Comparison of ENCODE assay signal across 8 mouse cellular contexts in the genomic region with DNA sequence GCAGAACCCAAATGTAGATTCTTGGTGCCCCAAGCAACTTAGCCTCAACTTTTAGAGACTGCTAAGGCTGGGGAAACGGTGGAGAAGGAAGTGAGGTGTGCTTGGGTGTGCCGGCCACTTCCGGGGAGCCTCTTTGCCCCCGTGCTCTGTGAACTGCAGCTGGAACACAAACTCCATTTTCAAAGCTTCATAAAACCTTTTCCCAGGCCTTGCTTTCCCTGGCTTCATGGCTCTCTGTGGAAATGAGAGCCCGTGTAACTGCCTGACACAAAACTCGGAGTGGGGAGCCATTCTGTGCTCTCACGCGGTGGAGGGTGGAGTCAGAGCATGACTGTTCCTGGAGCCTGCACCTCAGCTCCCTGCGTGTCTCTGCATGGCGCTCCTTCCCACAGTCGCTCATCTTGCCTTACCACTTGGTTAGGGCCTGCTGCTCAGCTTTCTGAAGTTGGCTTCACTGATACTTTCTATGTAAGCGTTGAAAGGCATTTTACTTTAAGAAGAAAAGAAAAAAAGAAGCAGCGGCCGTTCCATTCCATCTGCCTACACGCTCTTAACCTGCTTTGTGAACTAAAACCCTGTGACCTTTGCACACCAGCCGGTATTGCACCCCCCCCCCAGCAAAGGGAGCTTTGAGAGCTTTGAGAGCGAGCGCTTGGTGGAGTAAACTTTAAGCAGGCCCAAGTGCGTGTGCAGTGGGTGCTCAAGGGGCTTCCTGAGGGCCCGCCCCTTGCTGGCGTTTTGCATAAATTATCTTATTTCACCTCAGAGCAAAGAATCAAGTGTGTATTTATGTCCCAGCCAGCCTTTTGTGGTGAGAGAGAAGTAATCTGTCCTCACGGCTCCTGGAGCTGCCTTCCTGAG. TPM values are rescaled to one million over a fixed set of nuclear protein-coding genes. Genes with fewer than 3 reads are reported as not detected.
A peak's percentile ranks its signal among the peaks of the same experiment; 100 is the strongest.
DNase-seq lines count a peak whose midpoint lies in the region; ATAC-seq and TF ChIP-seq lines count a peak whose summit lies in the region.

No protein-coding gene starts in this region.

- DNase-seq in retina, postnatal 1 day = peak; percentile 40
- no peak for DNase-seq in retina, embryonic 14.5 days (ENCODE audit: low spot score)
- DNase-seq in kidney, postnatal 10 days = peak; percentile 48
- peak; percentile 84 for DNase-seq in naive thymus-derived CD4-positive, alpha-beta T cell, adult 2 months (ENCODE audit: low read depth)
- DNase-seq in cerebellum, adult 2 months = no peak
- DNase-seq in right cerebral cortex, postnatal 10 days (ENCODE audit: low spot score in 2 of 2) = no peak
- DNase-seq in adrenal gland, postnatal 36 days = no peak

- H3K4me3 ChIP-seq in embryonic facial prominence, embryonic 15.5 days (replicated peaks) = no peak overlapping the region
- no peak overlapping the region for H3K4me3 ChIP-seq in cerebellum, adult 2 months (replicated peaks; ENCODE audit: insufficient read depth, low read depth, low read length)

- no peak overlapping the region for H3K9ac ChIP-seq in embryonic facial prominence, embryonic 15.5 days

- peaks cover 42% of the 10 kb centered on the region for H3K4me1 ChIP-seq in embryonic facial prominence, embryonic 15.5 days
- peaks cover 29% of the 10 kb centered on the region for H3K4me1 ChIP-seq in cerebellum, adult 2 months (ENCODE audit: control insufficient read depth, insufficient read depth, low read length)

- 51% methylated on average over 22 of the region's 22 CpGs for WGBS in embryonic facial prominence, embryonic 15.5 days
- 62% methylated on average over 22 of the region's 22 CpGs for WGBS in cerebellum, adult 2 months

- H3K4me2 ChIP-seq in embryonic facial prominence, embryonic 15.5 days (replicated peaks) = peak overlapping the region; percentile 22

- peak overlapping the region; percentile 78 for H3K27ac ChIP-seq in embryonic facial prominence, embryonic 15.5 days (replicated peaks)
- no peak overlapping the region for H3K27ac ChIP-seq in cerebellum, adult 2 months (ENCODE audit: insufficient read depth, low read length)

- H3K27me3 ChIP-seq in embryonic facial prominence, embryonic 15.5 days = no peaks in the 10 kb centered on the region
- H3K27me3 ChIP-seq in cerebellum, adult 2 months (ENCODE audit: control insufficient read depth, insufficient read depth, low read length) = no peaks in the 10 kb centered on the region

- H3K9me3 ChIP-seq in embryonic facial prominence, embryonic 15.5 days (replicated peaks) = no peaks in the 10 kb centered on the region

- no peak for TF ChIP-seq CTCF in cerebellum, adult 2 months (IDR thresholded peaks at IDR 0.05; ENCODE audit: borderline replicate concordance, insufficient read depth, low read depth, low read length)

- TF ChIP-seq POLR2A in cerebellum, adult 2 months (IDR thresholded peaks at IDR 0.05; ENCODE audit: borderline replicate concordance, insufficient read depth, low read length) = no peak

- peaks cover 19% of the 10 kb centered on the region for H3K36me3 ChIP-seq in embryonic facial prominence, embryonic 15.5 days

- no peak for ATAC-seq in embryonic facial prominence, embryonic 15.5 days (ENCODE audit: insufficient number of reproducible peaks, low FRiP score, low TSS enrichment, low read depth)

RNA-seq across cellular contexts. Expression of gene Srebf2, which starts 19.5 kb away (rescaled TPM):
- 159 and 162 TPM in 2 replicates for polyA plus RNA-seq in embryonic facial prominence, embryonic 15.5 days (2015; fragmentation: Nextera tagmentation; extraction: Ambion mirVana)
- 104 and 105 TPM in 2 replicates for polyA plus RNA-seq in cerebellum, adult 2 months (2012; rRNA removed)
- total RNA-seq in adrenal gland, postnatal 36 days (2021) = 100 to 1,000 TPM in 1 of 2 experiments, 10 to 100 TPM in 1; 80.3 to 113 TPM

RNA-seq across cellular contexts. Expression of gene Ccdc134, which starts 38.7 kb away (rescaled TPM):
- polyA plus RNA-seq in embryonic facial prominence, embryonic 15.5 days (2015; fragmentation: Nextera tagmentation; extraction: Ambion mirVana) = 27.6 and 31.1 TPM in 2 replicates
- polyA plus RNA-seq in cerebellum, adult 2 months (2012; rRNA removed) = 15.4 and 15.5 TPM in 2 replicates
- total RNA-seq in adrenal gland, postnatal 36 days (2021) = 10 to 100 TPM in 1 of 2 experiments, 1 to 10 TPM in 1; 6.7 to 11.3 TPM

RNA-seq across cellular contexts. Expression of gene Shisa8, which starts 46.1 kb away (rescaled TPM):
- 1.5 and 2.9 TPM in 2 replicates for polyA plus RNA-seq in embryonic facial prominence, embryonic 15.5 days (2015; fragmentation: Nextera tagmentation; extraction: Ambion mirVana)
- 65.4 and 69.9 TPM in 2 replicates for polyA plus RNA-seq in cerebellum, adult 2 months (2012; rRNA removed)
- under 1 TPM; 0.46 to 0.73 TPM for total RNA-seq in adrenal gland, postnatal 36 days (2021)

RNA-seq across cellular contexts. Expression of gene Tnfrsf13c, which starts 57.7 kb away (rescaled TPM):
- 0.58 and 0.61 TPM in 2 replicates for polyA plus RNA-seq in embryonic facial prominence, embryonic 15.5 days (2015; fragmentation: Nextera tagmentation; extraction: Ambion mirVana)
- polyA plus RNA-seq in cerebellum, adult 2 months (2012; rRNA removed) = 0.89 and 0.93 TPM in 2 replicates
- under 1 TPM in 1 of 2 experiments, not detected in 1; 0.20 TPM for total RNA-seq in adrenal gland, postnatal 36 days (2021)

Comparison
In these comparisons a context has a peak if more than half of its experiments do, and no peak if none do; other contexts are left out.
1. DNase-seq: peak in retina, postnatal 1 day (single experiment), kidney, postnatal 10 days (single experiment) and naive thymus-derived CD4-positive, alpha-beta T cell, adult 2 months (single experiment); none in retina, embryonic 14.5 days (single experiment), cerebellum, adult 2 months (0 of 2), right cerebral cortex, postnatal 10 days (0 of 2) and adrenal gland, postnatal 36 days (0 of 2).
2. RNA of gene Shisa8, which starts 46.1 kb away (polyA plus RNA-seq): 65.4 to 69.9 TPM in cerebellum, adult 2 months; 1.5 to 2.9 TPM in embryonic facial prominence, embryonic 15.5 days; every median in the first group is over 10 times any median in the second.